Mouse (Mus musculus) heart, embryonic 11.5 days (tissue): ENCODE measurements around the gene Impdh1. TPM values are rescaled to one million over a fixed set of nuclear protein-coding genes. Genes with fewer than 3 reads are reported as not detected.
"Not testable (repeated sequence)": the region's sequence is repeated elsewhere in the genome, so short reads cannot be mapped to it uniquely, and the experiment has no call there.

Source experiments
- ATAC-seq: fragments of 200-750 bp; cut with Nextera tagmentation; replicated peaks from 2 replicates; pipeline ENCODE4 v1.8.0; 2017; ENCODE audit warnings: moderate library complexity; ENCODE audit not compliant: insufficient number of reproducible peaks, low FRiP score, low TSS enrichment
- H3K27ac ChIP-seq: fragments of 300-500 bp; sonication (generic); 2 replicates; pipeline ENCODE4 v1.5.1; 2014; ENCODE audit warnings: mild to moderate bottlenecking, low read depth, low read length
- H3K27me3 ChIP-seq: fragments of 300-500 bp; sonication (generic); 2 replicates; pipeline ENCODE4 v1.6.1; 2014; ENCODE audit warnings: mild to moderate bottlenecking, low read length, mixed read lengths; ENCODE audit not compliant: control insufficient read depth, insufficient read depth
- H3K36me3 ChIP-seq: fragments of 300-500 bp; sonication (generic); 2 replicates; pipeline ENCODE4 v1.6.1; 2014; ENCODE audit warnings: mild to moderate bottlenecking, low read length, moderate library complexity, mixed read lengths; ENCODE audit not compliant: control insufficient read depth, insufficient read depth
- H3K4me1 ChIP-seq: fragments of 300-500 bp; sonication (generic); 2 replicates; pipeline ENCODE4 v1.6.1; 2014; ENCODE audit warnings: low read length; ENCODE audit not compliant: control insufficient read depth, insufficient read depth
- H3K4me2 ChIP-seq: fragments of 300-500 bp; sonication (generic); 2 replicates; pipeline ENCODE4 v1.6.1; 2014; ENCODE audit warnings: mild to moderate bottlenecking, moderate library complexity
- H3K4me3 ChIP-seq: fragments of 300-500 bp; sonication (generic); 2 replicates; pipeline ENCODE4 v1.5.1; 2014; ENCODE audit warnings: low read depth, low read length
- H3K9ac ChIP-seq: fragments of 300-500 bp; sonication (generic); 2 replicates; pipeline ENCODE4 v1.6.1; 2014; ENCODE audit warnings: mild to moderate bottlenecking, low read depth, low read length, moderate library complexity
- H3K9me3 ChIP-seq: fragments of 300-500 bp; sonication (generic); replicated peaks from 2 replicates; pipeline ENCODE4 v1.6.1; 2016; ENCODE audit warnings: low read length; ENCODE audit not compliant: control insufficient read depth
- WGBS: fragments of 180-500 bp; shearing (Covaris S2); extraction: QIAGEN DNeasy Blood & Tissue Kit; methylation state at CpG from one replicate; pipeline ENCODE4 v1.1.7; 2014; ENCODE audit not compliant: insufficient replicate concordance; 5-methylcytosine and 5-hydroxymethylcytosine counted together
- polyA plus RNA-seq: library from polyadenylated mRNA; unstranded; fragments of >200 nt; fragmentation: Nextera tagmentation; extraction: Ambion mirVana; gene quantifications from 2 replicates; pipeline ENCODE4 v1.2.1, GENCODE M21; 2014

The Impdh1 gene
- polyA plus RNA-seq, 1 experiment from 2014 or later: 34.3 TPM

DNA sequence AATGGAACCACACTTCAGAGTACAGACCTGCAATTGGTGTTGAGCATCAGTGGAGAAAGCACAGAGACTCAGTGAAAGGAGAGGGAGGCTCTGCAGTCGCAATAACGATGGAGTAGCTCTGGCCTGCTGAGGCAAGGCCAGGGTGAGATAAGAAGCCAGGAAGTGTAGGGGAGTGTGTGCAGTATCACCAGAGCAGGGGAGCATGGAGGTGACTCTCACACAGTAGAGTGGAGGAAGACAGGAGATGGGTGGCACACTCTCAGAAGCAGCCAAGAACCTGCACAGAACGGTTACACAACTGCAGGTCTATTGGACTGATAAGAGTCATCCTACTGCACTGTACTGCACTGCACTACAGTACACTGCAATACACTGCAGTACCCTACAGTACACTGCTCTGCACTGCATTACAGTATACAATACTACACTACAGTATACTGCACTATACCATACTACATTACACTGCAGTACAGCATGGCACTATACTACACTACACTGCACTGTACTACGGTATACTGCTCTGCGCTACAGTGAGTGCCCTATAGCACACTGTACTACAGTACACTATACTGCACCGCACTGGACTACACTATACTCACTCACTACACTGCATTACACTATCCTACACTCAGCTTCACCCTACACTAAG lies 13.2 kb upstream of the Impdh1 start:
- no peak overlapping the region for H3K4me3 ChIP-seq
- no peak overlapping the region for H3K9ac ChIP-seq
- no peaks in the 10 kb centered on the region for H3K27me3 ChIP-seq
- H3K4me1 ChIP-seq: peaks cover 8% of the 10 kb centered on the region; the same call in 1 of the 2 replicates
- no peaks in the 10 kb centered on the region for H3K9me3 ChIP-seq
- no peak overlapping the region for H3K4me2 ChIP-seq
- WGBS: 56% methylated on average over 6 of the region's 6 CpGs
- no peak; the same call in 1 of the 2 replicates for ATAC-seq
- H3K27ac ChIP-seq: no peak overlapping the region
- H3K36me3 ChIP-seq: no peaks in the 10 kb centered on the region

DNA sequence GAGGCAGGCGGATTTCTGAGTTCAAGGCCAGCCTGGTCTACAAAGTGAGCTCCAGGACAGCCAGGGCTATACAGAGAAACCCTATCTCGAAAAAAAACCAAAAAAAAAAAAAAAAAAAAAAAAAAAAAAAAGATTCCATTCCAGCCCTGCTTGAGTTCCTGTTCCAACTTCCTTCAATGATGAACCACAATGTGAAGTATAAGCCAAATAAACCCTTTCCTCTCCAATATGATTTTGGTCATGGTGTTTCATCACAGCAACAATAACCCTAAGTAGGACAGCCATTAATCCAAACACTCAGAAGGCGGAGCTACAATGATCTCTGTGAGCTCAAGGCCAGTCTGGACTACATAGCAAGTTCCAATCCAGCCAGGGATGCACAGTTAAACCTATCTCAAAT lies 1.6 kb upstream of the Impdh1 start:
- H3K36me3 ChIP-seq, H3K4me2 ChIP-seq, H3K4me3 ChIP-seq, ATAC-seq, H3K27ac ChIP-seq, H3K4me1 ChIP-seq, H3K9me3 ChIP-seq, H3K9ac ChIP-seq: not testable (repeated sequence)
- 79% methylated on average over 1 of the region's 3 CpGs for WGBS
- peaks cover 15% of the 10 kb centered on the region for H3K27me3 ChIP-seq

DNA sequence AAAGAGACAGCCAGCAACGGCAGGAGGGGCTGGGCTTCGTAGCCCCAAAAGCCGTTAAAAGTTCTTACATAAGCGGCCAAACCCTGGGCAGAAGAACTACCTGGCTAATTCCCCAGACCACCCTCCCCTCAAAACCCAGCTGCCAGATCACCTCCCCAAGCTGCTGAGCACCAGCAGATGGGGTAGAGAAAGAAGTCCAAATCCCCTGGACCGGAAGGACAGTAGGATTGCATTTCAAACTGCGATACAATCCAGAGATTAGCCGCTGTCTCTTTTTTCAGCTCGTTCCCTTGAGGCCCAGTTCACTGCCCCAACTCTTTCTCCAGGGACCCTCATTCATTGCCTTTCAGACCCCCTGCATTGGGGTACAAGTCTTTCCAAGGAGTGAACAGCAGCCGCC lies 983 bp downstream of the Impdh1 start:
- H3K4me2 ChIP-seq: peak overlapping the region; percentile 94
- H3K4me1 ChIP-seq: peaks cover 17% of the 10 kb centered on the region
- peaks cover 15% of the 10 kb centered on the region for H3K27me3 ChIP-seq
- no peaks in the 10 kb centered on the region for H3K36me3 ChIP-seq
- H3K27ac ChIP-seq: no peak overlapping the region
- peak overlapping the region; percentile 79 for H3K4me3 ChIP-seq
- no peak for ATAC-seq
- H3K9me3 ChIP-seq: no peaks in the 10 kb centered on the region
- no peak overlapping the region for H3K9ac ChIP-seq
- WGBS: 16% methylated on average over 9 of the region's 9 CpGs

DNA sequence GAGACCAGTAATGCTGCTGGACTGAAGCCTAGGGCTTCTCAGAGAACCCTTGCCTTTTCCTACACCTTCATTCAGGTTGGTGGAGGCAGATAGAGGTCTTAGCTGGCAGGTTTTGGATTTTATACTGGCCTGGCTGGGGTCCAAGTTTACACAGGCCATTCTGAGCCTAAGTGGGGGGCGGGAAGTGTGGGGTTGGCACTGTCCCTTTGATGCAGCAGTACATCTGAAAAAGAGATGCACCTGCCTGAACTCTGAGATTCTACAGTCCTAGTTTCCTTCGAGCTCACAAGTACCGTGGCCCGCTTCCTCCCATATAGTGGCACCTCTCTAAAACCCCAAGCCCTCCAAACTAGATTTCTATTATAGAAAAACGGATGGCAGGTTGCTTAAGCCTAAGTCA lies 1.4 kb downstream of the Impdh1 start:
- Histone ChIP-seq H3K9ac (no peak overlapping the region), H3K4me1 (peaks cover 17% of the 10 kb centered on the region), H3K4me3 (no peak overlapping the region), H3K4me2 (peak overlapping the region; percentile 94; the same call in 1 of the 2 replicates), H3K27me3 (peaks cover 15% of the 10 kb centered on the region), H3K9me3 (no peaks in the 10 kb centered on the region), H3K36me3 (no peaks in the 10 kb centered on the region), H3K27ac (no peak overlapping the region)
- no peak for ATAC-seq
- WGBS: 40% methylated on average over 5 of the region's 5 CpGs

DNA sequence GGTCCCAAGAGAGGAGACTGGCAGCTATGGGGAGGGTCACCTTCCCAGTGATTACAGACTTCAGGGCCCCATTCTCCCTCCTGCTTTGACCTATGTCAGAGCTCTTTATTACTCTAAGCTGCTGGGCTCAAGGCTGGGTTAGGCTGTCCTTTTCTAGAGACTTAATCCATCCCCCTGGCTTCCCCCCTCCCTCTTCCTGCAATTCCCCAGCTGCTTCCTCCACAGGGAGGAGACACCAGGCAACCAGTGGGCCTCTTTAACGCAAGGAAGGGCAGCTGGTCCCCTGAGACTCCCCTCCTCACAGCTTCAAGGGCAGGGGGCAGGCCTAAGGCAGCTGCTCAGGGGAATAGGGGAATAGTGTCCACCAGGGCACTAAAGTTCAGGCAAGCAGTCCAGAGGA lies 1.9 kb downstream of the Impdh1 start:
- 7% methylated on average over 1 of the region's 1 CpGs for WGBS
- Histone ChIP-seq H3K36me3 (no peaks in the 10 kb centered on the region), H3K27me3 (peaks cover 15% of the 10 kb centered on the region), H3K9me3 (no peaks in the 10 kb centered on the region), H3K4me2 (0 out of 2 replicates have a peak overlapping the region, but pooled peaks have one; percentile 27), H3K9ac (no peak overlapping the region), H3K27ac (no peak overlapping the region), H3K4me1 (peaks cover 17% of the 10 kb centered on the region), H3K4me3 (no peak overlapping the region)
- no peak for ATAC-seq

- Histone ChIP-seq H3K27ac (no peak overlapping the region), H3K36me3 (no peaks in the 10 kb centered on the region), H3K4me2 (no peak overlapping the region), H3K27me3 (peaks cover 15% of the 10 kb centered on the region), H3K4me3 (no peak overlapping the region), H3K9me3 (no peaks in the 10 kb centered on the region), H3K9ac (no peak overlapping the region), H3K4me1 (peaks cover 17% of the 10 kb centered on the region)
- no peak for ATAC-seq
- WGBS: 46% methylated on average over 5 of the region's 5 CpGs
Measured at GRCm38 (mm10) chr6:29213436-29213835, 2.7 kb downstream of the Impdh1 start.

DNA sequence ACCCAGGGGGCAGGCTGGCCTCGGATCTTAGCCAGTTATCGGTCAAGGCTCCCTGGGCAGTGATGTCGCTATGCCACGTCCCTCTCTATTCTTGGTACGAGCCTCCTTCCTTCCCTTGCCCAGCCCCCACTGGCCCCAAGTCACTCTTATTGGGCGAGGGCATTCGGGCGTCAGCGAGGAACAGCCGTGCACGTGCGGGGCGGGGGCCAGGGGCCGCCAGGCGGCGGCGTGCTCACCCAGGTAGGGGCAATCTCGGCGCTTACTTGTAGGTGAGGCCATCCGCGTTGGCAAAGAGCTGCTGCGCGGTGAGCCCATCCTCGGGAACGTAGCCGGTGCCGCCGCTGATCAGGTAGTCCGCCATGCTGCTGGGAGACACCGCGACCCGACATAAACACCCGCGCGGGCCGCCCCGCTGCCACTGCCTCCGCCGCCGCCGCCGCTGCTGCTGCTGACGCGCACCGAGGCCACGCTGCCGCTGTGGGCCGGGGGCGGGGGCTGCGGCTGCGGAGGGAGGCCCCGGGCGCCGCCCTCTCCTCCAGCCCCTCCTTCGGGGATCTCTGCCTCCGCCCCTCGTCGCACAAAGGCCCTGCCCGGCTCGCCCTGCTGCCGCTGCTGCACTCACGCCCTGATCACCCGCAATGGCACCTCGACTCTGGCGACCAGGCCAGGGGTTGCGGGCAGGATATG lies 4.2 kb downstream of the Impdh1 start:
- peak overlapping the region; percentile 70 for H3K4me3 ChIP-seq
- peak overlapping the region; percentile 95 for H3K4me2 ChIP-seq
- H3K27ac ChIP-seq: peak overlapping the region; percentile 47; the same call in 1 of the 2 replicates
- peaks cover 15% of the 10 kb centered on the region for H3K27me3 ChIP-seq
- H3K9me3 ChIP-seq: no peaks in the 10 kb centered on the region
- no peaks in the 10 kb centered on the region for H3K36me3 ChIP-seq
- H3K4me1 ChIP-seq: peaks cover 17% of the 10 kb centered on the region
- peak overlapping the region; percentile 76 for H3K9ac ChIP-seq
- peak; percentile 78 for ATAC-seq
- WGBS: under 1% methylated on average over 46 of the region's 66 CpGs

- peaks cover 15% of the 10 kb centered on the region for H3K27me3 ChIP-seq
- peak overlapping the region; percentile 70 for H3K4me3 ChIP-seq
- H3K4me1 ChIP-seq: peaks cover 17% of the 10 kb centered on the region
- peak overlapping the region; percentile 95 for H3K4me2 ChIP-seq
- no peaks in the 10 kb centered on the region for H3K9me3 ChIP-seq
- 16% methylated on average over 7 of the region's 7 CpGs for WGBS
- H3K27ac ChIP-seq: no peak overlapping the region
- peak overlapping the region; percentile 76 for H3K9ac ChIP-seq
- H3K36me3 ChIP-seq: no peaks in the 10 kb centered on the region
- ATAC-seq: no peak
Measured at GRCm38 (mm10) chr6:29211146-29211545, 5.0 kb downstream of the Impdh1 start.
